Mouse (Mus musculus) adrenal gland, postnatal 36 days (tissue): Measurements from ENCODE around the gene Gsg1l. TPM values are rescaled to one million over a fixed set of nuclear protein-coding genes. Genes with fewer than 3 reads are reported as not detected.

Experiments used
- DNase-seq, 2 experiments: peaks; one replicate each; pipeline ENCODE4 v3.0.0; 2021; ENCODE audit warnings: mixed read lengths in 1 of 2
- total RNA-seq, 2 experiments: library from RNA; stranded (reverse); gene quantifications; 2 replicates each; pipeline ENCODE4 v1.2.3; 2021

Gene Gsg1l
- total RNA-seq, 2 experiments from 2014 or later = 68.9 to 70.8 TPM

DNA sequence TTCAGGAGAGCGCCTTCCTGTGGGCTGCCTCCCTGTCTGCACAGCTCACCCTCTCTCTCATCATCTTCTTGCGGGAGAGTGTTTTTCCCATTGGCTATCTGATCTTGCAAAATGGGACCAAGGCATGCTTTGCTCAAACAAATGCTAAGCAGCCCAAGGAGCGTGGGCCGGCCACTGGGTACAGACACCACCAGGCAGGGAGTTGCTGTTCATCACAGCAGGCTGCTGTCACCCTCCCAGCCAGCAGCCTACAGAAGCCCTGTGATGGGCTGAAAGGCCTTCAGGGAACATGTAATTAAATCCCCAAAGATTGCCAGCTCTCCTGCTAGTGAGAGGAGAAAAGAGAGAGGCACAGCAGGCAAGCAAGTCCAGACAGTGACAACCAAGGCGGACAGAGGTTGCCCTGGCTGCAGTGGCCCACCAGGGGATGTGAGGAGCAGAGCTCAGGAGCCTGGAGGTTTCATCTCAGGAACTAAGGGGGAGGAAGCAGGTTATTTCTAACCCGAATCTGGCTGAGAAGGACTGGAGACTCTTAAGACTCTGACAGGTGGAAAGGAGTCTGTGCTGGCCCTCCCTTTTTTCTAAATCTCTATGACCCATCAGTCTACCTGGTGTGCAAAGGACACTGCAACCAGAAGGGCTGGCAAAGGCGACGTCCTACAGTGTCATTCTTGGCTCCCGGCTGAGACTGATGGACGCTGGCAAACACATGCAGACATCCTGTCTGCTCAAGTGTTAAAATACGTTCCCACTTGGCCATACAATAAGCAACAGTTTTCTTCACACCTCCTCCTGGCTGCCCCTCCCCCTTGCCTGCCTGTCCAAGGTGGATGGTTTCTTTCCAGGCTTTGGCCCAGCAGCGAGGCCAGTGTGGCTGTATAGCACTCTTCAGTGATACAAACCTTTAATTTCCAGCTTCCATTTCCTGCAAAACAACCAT is 98.0 kb downstream of the Gsg1l start:
- no peak for DNase-seq

DNA sequence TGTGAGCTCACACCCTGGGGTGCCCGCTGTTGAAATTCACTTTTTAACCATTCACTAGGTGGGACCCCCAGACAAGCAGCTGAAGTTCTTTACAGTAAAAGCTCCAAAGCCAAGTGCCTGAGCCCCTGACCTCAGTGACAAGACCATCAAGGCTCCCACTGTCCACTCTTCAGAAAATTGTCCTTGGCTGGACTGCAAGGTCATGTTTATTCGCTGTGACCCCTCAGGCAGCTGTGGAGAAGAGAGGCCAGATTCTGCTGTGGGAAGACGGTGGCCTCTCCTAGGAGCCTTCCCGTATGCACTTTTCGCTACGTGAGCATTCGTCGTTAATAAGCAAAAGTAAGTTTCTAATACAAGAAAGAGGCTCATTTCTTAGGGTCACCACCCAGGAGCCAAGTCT is 102.6 kb downstream of the Gsg1l start:
- no peak for DNase-seq

DNA sequence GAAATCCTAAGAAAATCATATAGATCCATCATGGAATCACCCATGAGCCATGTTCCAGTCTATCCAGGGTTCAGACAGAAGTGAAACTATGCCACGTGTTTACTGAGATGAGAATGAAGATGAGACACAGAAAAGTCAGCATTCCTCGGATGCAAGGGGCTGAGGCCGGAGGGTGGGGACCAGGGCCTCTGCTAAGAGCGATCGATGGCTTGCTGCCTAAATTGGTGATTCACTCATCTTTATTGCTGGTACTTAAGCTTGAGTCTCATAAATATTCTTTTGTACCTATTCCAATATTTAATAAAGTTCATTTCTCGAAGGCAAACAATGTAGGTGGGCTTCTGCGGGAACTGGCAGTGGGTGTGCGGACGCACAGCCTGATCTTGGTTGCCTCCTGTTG is 105.5 kb downstream of the Gsg1l start:
- peak in 1 of 2 experiments; percentile 66 for DNase-seq

DNA sequence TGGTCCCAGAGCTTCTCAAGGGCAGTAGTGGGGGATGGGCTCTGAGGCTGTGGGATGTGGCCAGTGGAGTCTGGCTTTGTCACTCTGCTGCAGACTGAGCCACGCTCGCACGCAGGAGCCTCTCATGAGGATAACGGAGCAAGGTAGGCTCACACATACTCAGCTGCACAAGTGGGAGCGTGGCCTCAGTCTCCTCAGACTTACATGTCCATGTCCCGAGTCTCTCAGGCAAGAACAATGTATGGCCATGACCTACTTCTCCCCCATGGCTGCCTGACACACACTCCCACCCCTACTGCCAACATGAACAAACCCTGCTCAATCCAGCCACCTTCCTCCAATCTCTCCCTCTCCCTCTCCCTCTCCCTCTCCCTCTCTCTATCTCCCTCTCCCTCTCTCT is 106.8 kb downstream of the Gsg1l start:
- DNase-seq = peak in 1 of 2 experiments; percentile 57

DNA sequence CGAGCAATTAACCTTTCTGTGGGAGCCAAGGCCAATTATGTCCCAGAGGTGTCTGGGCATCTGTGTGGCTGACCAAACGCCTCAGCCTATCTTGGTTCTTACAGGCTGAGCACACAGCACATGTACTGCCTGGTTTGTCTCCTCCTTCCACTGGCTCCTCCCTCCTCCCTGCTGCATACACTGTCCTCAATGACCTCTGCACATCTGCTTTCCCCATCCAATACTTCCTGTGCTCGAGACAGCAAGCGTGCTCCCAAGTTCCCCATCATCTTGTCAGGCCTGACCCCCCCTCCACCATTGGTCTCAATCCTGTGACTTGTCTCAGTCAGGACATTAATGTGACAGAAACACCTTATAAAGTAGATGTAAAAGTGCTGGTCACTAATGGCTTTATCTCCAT is 108.3 kb downstream of the Gsg1l start:
- no peak for DNase-seq

DNA sequence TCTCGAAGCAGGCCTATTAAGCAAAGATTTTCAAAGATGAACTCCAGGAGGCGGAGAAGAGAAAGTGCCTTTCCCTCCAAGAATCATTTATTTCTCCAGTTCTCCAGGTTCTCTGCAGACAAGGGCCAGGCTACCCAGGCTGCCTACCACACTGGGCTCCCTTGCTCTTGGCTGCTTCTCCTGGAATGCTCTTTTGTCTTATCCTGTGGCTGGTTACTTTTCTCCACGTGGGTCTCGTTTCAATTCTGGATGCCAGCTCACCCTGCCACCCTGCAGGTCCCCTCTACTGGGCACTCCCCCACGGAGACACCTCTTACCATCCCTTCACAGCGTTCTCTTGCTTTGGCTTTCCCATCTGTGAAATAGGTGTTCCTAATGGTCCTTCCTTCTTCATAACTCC is 109.4 kb downstream of the Gsg1l start:
- DNase-seq = no peak

DNA sequence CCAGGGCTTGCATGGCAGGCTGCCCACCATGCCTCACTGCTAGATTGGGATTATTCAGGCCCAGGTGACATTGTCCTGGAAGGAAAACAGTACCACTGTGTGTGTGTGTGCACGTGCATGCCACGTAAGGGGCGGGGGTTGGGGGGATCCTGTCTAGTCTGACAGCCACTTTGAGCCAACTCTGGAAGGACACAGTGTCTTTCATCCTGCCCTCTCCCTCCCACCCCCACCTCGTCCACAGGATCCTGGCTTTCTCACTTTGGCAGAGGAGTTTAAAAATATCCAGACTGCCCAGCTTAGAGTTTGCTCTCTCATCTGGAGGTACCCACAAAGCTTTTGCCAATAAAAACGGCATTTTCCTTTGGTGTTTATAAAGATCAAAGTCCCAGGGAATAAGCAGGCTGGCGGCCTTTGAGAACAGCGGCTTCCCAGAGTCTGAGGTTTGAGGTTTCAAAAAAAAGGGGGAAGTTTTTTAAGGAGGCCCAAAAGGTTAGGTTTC is 110.0 kb downstream of the Gsg1l start:
- peak; percentile 48 to 67 for DNase-seq

DNA sequence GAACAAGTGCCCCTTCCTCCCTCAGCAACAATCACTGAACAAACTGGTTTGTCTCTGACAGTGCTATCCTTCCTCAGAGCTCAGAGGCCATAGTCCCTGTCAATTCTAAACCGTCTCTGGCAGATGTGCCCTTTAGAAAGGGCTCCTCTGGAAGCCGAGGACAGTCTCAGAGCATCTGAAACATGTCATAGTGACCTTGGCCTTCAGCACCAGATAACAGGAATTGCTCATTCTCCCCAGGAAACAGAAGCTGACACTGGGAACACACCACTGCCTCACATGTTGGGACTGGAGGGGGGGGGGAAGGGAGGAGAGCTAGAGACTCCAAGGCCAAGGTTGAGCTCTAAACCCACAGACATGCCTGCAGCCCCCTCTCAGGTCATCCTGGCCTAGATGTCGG is 113.1 kb downstream of the Gsg1l start:
- peak; percentile 68 to 71 for DNase-seq

DNA sequence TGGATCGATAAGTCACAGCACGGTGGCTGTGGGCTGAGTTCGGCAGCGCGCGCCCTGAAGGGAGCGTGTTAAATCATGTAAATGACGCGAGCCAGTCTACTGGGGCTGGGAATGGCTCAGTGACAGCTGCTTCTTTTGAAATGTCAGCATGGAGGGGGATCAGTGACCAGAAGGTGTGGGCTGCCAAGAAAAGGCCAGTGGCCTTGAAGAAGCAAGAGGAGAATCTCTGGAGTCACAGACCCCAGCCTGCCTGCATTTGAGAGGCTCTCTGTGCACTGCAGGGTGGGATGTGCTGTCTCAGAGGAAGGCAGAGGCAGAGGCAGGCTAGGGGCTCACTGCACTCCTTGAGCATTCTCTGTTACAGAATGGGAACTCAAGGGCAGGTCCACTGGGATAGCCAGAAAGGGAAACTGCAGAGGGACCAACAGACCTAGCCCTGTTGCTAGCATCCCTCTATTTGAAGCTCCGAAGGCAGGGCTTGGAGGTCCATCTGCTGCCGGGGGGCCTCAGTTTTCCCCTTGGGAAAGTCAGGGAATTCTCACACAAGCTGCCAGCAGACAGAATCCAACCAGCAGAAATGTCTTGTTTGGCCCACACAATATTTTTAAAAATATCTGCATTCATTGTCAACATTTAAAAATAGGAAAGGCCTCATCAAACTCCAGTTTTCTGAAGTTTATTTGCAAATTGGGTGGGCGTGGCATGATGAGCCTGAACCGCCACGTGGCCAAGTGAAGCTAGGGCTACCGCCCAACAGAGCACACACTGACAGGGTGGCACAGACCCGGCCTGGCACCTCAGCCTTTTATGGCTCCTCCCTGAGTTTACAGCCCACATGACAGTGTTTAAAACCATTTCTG is 115.6 kb downstream of the Gsg1l start:
- peak in 1 of 2 experiments; percentile 39 for DNase-seq

DNA sequence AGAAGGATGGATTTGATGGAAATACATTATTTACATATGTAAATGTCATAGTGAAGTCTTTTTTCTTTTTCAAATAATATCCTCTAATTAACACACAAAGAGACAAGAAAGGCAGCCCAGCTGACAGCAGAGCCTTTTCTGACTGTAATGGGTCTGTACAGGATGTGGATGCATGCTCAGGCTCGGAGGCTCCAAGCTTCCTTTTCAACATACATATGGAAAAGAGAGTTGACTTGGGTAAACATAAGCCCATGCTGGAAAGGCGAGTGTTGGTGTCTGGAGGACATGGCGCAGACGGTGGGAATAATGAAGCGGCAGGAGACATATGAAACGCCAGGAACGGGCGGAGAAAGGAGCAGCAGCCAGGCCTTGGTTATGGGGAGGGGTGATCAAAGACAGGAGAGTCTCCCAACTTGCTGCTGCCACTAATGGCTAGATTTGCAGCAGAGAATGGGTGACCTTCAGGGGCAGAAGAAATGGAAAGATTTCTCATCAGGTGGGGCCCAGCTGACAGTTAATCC is 118.1 kb downstream of the Gsg1l start:
- DNase-seq = no peak

DNA sequence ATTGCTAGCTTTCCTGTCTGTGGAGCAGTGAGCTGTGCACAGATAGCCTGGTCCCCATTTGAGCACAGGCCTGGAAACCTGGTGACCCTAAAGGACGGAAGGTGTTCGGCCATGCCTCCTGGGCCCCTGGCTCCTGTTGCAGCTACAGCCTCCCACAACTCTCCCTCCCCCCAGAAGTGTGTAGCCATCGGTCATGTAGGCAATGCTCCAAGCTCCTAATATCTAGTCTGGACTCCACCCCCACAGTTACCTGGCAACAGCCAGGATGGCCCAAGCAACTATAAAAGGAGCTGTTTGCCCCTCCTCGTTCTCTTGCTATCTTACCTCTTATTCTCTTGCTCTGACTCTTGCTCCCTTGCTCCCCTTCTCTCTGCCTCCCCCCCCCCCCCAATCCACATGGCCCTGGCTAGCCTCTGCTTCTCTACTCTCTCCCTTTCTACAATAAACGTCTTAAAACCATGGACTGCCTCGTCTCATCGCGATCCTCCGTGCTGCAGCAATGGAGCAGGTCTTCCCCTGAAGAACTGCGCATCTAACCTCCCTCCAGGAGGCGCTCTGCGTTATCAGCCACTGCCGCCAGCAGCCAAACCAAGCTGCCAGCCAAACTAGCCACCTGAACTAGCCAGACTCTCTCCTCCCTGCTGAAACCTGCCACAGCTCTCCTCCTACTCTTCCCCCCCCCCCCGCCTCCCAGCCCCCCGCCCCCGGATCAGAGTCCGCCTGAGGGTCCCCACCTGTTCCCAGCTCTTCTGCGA is 122.7 kb downstream of the Gsg1l start:
- peak in 1 of 2 experiments; percentile 49 for DNase-seq

DNA sequence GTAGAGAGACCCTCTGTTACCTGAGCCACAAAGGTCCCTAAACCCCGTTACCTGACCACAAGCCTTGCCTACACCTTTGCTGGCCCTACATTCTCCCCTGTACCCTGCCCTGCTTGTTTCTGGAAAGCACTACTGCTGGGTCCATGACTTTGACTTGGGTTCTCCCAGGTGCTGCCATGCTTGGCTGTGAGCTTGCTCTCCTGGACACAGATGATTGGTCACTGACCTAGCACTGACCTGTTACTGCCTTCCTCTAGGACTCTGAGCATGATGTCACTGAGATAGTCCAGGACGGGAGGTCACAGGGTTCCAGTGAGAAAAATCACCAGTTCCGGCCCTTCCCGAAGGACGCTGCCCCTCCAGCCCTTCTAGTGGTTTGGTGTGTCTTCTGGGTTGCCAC is 123.4 kb downstream of the Gsg1l start:
- no peak for DNase-seq

DNA sequence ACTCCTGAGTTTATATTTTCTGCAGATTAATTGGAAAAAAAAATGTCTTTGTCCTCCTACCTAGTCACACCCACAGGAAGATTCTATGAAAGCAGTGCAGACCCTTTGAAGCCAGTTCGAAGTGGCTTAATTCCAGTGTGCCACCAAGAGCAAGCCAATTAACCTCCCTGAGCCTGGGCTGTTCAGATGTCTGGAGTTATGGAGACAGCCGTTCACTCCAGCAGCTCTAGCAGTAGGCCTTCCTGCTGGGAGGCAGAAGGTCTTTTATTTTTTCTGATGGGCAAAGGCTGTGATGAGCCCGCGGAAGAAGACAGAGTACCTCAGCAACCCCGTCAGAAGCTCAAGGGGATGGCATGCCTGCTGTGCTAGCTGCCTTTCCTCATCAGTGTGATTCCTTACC is 127.2 kb downstream of the Gsg1l start:
- DNase-seq = no peak

DNA sequence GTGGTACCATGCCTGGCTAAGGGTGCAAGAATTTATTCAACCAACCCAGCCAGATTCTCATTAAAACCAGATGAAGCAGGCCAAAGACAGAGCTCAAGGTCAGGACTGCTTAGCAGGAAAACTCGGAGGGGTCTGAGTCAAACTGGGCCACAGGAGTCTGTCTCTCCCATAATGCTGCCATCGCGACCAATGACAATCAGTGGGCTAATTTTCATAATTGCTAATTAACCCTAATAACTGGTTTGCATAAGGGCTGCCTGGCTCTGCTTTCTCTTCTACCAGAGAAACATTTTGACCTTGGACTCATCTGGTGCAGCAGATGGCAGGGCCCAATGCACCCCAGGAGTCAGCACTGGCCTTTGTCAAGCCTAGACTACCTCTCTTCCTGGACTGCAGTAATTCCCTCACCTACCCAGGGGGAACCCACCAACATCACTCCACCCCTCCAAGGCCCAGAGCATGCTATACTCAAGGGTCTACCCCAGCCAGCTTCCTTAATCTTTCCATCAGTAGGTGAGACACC is 127.8 kb downstream of the Gsg1l start:
- DNase-seq = no peak

DNA sequence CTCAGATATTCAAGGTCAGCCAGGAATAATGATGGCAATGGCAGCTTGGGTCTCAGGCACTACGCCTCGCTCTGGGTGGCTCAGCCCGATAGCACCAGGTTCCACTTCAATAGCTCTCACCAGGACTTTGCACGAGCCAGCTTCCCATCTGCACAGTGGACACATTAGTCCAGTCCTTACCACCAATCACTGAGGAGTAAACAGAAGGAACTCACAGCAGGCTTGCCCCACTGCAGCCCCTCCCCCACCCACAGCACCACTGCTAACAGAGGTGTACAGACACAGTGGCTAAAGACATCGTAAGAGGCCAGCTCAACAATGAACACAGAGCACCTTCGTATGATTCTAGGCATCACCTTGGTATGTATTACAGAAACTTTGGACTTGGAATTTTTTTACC is 128.4 kb downstream of the Gsg1l start:
- no peak for DNase-seq

DNA sequence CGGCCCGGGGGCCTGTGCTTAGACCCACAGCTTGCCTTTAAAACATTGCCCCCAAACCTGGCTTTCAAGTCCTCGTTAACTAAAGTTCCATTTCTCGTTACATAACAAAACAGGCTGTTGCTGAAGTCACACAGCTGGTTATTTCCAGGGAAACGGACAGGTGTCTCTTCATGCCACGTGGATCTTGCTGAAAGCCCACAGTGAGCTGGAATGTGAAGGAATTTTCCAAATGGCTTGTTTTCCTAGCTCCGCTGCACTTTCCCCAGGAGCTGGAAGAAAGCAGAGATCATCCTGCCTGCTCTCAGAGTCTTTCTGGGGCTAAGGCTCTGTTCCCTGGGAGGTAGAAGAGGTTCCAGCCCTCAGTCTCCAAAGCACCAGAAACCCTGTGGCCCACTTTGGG is 130.3 kb downstream of the Gsg1l start:
- DNase-seq = no peak

DNA sequence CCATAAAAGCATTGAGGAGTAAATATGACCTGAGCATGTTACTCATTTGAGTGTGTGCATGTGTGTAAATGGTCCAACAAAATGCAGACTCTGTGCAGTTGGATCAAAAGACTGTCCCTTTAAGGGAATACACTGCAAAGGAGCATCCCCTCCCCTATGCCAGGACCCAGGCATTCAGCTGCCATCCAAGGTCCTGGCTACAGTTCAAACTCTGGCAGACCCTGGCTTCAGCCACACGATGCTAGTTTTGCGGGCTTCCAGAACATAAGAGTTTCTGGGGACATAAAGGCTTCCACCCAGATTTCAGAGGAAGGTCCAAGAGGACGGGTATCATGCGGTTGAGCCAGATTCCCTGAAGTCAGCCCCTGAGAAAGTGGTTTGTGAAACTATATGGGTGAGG is 133.2 kb downstream of the Gsg1l start:
- no peak for DNase-seq

DNA sequence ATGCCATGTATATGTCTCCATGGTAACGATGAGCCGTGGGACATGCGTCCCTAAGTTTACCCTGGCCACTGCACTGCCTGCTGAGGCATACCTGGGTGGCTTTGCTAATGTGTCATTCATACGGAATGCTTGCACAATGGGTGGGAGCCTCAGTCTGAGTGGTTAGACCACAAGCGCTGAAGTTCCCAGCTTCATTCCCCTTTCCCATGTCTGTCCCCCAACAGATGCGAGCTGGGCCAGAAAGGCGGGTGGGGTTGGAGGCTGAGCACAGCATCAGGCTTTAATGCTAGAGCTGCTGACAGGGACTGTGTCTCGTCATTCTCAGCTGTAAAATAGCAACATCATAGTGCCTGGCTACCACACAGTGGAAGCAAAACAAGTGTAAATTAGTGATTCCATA is 136.3 kb downstream of the Gsg1l start:
- no peak for DNase-seq

DNA sequence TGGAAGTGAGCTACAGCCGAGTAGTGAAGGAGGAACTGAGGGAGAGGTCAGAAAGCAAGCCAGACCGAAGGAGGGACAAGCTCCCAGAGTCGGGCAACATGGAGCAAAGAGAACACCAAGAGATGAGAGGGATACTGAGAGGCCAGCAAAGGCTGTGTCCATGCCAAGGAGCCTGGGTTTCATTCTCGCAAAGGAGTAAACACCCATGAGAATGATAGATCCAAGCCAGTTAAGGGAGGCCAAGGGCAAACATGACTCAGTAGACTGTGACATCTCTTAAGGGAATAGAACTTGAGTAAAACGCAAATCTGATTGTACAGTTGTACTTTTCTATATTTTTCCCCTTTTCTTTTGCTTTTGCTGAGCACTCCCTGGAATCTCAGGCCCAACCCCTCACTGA is 137.6 kb downstream of the Gsg1l start:
- peak; percentile 49 to 51 for DNase-seq

DNA sequence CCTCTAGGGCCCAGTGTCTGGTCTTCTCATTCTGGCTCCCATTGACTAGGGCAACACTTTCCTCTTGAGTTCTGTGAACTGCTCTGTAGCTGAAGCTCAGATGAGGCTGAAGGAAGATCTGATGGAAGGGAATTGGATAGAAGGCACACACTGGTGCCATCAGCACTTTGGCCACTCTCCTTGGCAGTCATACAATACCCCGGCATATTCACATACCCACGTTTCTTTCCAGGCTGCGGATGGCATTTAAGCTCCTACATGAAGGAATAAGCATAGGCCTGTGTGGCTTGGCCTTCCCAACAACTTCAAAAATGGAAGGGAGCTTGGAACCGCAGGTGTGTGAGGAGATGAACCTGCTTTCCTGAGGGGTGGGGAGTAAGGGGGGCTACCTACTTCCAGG is 138.7 kb downstream of the Gsg1l start:
- DNase-seq = no peak

DNA sequence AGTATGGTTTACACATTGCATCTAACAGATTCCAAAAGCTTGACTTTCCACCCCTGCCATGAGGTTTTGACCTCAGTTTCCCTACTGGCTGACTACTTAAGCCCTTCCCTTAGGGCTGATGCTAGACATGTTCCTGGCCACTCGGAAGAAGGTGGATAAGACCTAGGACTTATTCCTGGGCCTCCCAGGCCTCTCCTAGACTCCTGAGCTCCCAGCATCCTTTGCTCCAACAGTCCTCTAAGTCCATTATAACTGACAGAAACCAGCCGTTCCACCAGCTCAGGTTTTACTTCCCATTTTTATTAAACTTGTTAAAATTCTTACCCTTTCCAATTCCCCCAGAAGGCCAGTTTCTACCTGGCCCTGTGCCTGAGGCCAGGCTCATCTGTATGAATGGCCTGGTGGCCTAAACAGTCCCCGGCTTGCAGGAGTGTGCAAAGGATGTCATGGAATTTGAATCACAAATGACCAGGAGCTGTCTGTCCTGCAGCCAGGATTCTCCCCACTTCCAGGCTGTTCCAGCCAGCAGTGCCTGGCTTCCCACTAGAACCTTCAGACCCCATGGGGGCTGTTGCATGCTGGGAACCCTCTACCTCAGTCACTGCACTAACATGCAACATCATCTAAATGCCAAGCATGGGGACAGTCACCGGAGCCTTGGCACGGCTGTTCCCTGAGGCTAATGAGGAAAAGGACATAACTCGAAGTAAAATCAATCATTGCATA is 139.7 kb downstream of the Gsg1l start:
- DNase-seq = no peak
